Mouse (Mus musculus): ENCODE results near the gene Dclk3. TPM values are rescaled to one million over a fixed set of nuclear protein-coding genes. Genes with fewer than 3 reads are reported as not detected.

Dclk3 gene
- not detected in 2 replicates for total RNA-seq (2014; fragmentation: Nextera tagmentation)
- total RNA-seq (2017): 0.05 TPM in 1 of 2 replicates, not detected in the other
- not detected in 2 replicates for polyA plus RNA-seq (2012)

DNA sequence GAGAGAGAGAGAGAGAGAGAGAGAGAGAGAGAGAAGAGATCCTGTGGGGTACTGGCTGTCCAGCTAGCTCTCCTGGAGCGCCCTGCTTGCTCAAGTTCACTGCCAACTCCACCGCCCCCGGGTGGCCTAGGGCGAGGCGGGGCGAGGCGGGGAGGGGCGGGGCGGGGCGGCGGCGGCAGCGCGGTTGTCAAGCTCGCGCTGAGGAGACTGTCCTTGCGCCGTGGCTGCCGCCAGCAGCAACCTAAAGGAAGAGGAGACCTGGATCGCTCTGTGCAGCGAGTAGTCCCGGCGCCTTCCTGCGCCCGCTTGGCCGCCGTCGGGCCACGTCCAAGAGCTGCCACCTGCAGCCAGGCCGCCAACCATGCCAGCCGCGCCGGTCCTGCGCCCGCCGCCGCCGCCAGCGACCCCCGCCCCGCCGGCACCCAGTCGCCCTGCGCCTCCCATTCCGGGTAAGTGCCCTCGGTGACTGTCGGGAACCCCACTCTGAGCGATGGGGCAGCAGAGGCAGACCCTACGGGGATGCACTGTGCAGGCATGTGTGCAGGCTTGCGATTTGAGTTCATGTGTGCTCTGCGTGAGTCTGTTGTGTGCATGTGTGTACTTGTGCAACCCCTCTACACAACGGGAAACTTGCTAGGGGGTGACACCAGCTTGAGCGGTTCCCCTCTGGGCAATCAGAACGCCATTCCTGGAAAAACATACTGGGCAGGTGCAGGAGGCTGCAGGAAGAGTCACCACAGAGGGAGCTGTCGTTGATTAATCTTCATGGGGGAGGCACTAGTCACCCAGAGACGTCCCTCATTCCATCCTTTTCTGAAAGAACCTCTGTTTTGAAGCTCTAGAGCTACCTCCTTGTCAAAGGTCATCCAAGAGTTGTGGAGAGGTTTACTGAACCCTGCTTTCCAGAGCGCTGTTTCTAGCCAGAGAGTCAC, at the start of gene Dclk3:
Gene Dclk3 (plus strand): TSS at position 178 of the 932 bp plus-strand sequence.
- Histone ChIP-seq H3K9me3 (replicated peaks) (peaks cover 69% of the 10 kb centered on the region), H3K4me3 (ENCODE audit: low read depth, low read length) (no peak within 1 kb of the TSS), H3K36me3 (replicated peaks) (no peaks in the 10 kb centered on the region), H3K27me3 (ENCODE audit: insufficient read depth, low read length) (no peaks in the 10 kb centered on the region), H3K4me1 (ENCODE audit: insufficient read depth, low read depth, low read length) (no peaks in the 10 kb centered on the region)
- no peak for TF ChIP-seq GATA2 (IDR thresholded peaks at IDR 0.05; ENCODE audit: borderline replicate concordance, low read depth, low read length)
- TF ChIP-seq TAL1 (conservative IDR thresholded peaks at IDR 0.05; ENCODE audit: low read depth, low read length): no peak
- no peak for TF ChIP-seq CTCF (IDR thresholded peaks at IDR 0.05; ENCODE audit: low read depth, low read length)
- TF ChIP-seq POLR2AphosphoS5 (IDR thresholded peaks at IDR 0.05; ENCODE audit: insufficient replicate concordance, low read depth, low read length): no peak
- TF ChIP-seq GATA1 (IDR thresholded peaks at IDR 0.05; ENCODE audit: borderline replicate concordance, low read length): no peak
- DNase-seq (ENCODE audit: low spot score) (no peak), ATAC-seq (ENCODE audit: extremely low read depth, insufficient number of reproducible peaks, low FRiP score, poor library complexity, severe bottlenecking) (no peak)

DNA sequence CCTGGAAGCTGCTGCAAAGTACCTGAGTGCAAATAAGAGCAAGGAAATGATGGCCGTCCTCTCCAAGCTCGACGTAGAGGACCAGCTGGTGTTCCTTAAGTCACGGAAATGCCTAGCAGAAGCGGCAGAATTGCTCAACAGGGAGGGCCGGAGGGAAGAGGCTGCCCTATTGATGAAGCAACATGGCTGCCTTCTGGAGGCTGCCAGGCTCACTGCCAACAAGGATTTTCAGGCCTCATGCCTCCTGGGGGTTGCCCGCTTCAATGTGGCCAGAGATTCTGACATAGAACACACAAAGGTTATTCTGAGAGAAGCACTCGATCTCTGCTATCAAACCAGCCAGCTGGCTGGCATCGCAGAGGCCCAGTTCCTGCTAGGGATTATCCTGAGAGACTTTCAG, 48.9 kb upstream of the Dclk3 start:
- no peaks in the 10 kb centered on the region; the same call in 1 of the 2 replicates for H3K27me3 ChIP-seq (ENCODE audit: insufficient read depth, low read length)
- no peak for TF ChIP-seq POLR2AphosphoS5 (IDR thresholded peaks at IDR 0.05; ENCODE audit: insufficient replicate concordance, low read depth, low read length)
- no peak for TF ChIP-seq GATA2 (IDR thresholded peaks at IDR 0.05; ENCODE audit: borderline replicate concordance, low read depth, low read length)
- no peak for DNase-seq (ENCODE audit: low spot score)
- no peak for ATAC-seq (ENCODE audit: extremely low read depth, insufficient number of reproducible peaks, low FRiP score, poor library complexity, severe bottlenecking)
- no peaks in the 10 kb centered on the region for H3K4me1 ChIP-seq (ENCODE audit: insufficient read depth, low read depth, low read length)
- H3K36me3 ChIP-seq (replicated peaks): no peaks in the 10 kb centered on the region
- H3K9me3 ChIP-seq (replicated peaks): peaks cover 42% of the 10 kb centered on the region
- no peak overlapping the region for H3K4me3 ChIP-seq (ENCODE audit: low read depth, low read length)

DNA sequence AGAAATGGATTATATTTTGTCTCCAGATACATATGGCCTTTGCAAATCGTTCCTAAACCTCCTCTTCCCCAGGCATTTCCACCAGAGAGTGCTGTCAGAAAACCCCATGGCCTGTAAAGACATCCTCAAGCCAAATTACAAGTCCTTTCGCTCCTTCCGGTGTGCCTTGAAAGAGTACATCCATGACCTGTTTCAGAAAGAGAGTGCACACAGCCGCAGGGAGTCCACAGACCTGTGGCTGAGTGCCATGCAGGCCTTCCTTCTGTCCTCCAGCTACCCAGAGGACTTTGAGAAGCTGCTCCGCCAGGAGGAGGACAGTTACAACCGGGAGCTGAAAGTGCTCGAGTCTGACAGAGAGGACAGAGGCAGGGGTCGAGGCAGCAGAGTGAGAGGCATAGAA, 47.8 kb upstream of the Dclk3 start:
- Histone ChIP-seq H3K9me3 (replicated peaks) (peaks cover 45% of the 10 kb centered on the region), H3K4me1 (ENCODE audit: insufficient read depth, low read depth, low read length) (no peaks in the 10 kb centered on the region), H3K4me3 (ENCODE audit: low read depth, low read length) (no peak overlapping the region), H3K36me3 (replicated peaks) (no peaks in the 10 kb centered on the region), H3K27me3 (ENCODE audit: insufficient read depth, low read length) (no peaks in the 10 kb centered on the region; the same call in 1 of the 2 replicates)
- DNase-seq (ENCODE audit: low spot score) (no peak), ATAC-seq (ENCODE audit: extremely low read depth, insufficient number of reproducible peaks, low FRiP score, poor library complexity, severe bottlenecking) (no peak)
- TF ChIP-seq GATA1 (IDR thresholded peaks at IDR 0.05; ENCODE audit: borderline replicate concordance, low read length) (no peak), CTCF (IDR thresholded peaks at IDR 0.05; ENCODE audit: low read depth, low read length) (no peak), GATA2 (IDR thresholded peaks at IDR 0.05; ENCODE audit: borderline replicate concordance, low read depth, low read length) (no peak), TAL1 (conservative IDR thresholded peaks at IDR 0.05; ENCODE audit: low read depth, low read length) (no peak), POLR2AphosphoS5 (IDR thresholded peaks at IDR 0.05; ENCODE audit: insufficient replicate concordance, low read depth, low read length) (no peak)

DNA sequence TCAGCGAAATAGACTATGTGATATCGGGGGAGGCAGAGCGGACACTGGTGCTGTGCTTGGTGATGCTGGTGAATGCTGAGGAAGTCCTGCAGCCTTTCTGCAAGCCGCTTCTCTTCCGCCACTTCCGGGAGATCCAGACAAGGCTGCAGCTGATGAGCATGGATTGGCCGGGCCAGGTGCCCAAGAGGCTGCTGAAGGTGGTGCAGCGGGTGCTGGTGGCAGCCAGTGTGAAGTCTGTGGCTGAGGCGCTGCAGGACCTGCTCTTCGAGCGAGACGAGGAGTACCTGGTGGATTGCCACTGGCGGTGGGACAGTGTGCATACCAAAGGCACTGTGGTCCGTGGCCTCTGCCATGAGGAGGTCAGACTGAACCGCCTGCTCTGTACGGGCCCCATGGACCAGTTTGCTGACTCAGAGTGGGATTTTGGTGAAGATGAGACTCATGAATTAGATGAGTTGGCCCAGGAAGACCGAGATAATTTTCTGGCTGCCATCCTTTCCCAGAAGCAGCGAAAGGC, 46.9 kb upstream of the Dclk3 start:
- no peak for TF ChIP-seq GATA2 (IDR thresholded peaks at IDR 0.05; ENCODE audit: borderline replicate concordance, low read depth, low read length)
- TF ChIP-seq TAL1 (conservative IDR thresholded peaks at IDR 0.05; ENCODE audit: low read depth, low read length): no peak
- no peak for TF ChIP-seq CTCF (IDR thresholded peaks at IDR 0.05; ENCODE audit: low read depth, low read length)
- no peak for TF ChIP-seq GATA1 (IDR thresholded peaks at IDR 0.05; ENCODE audit: borderline replicate concordance, low read length)
- TF ChIP-seq POLR2AphosphoS5 (IDR thresholded peaks at IDR 0.05; ENCODE audit: insufficient replicate concordance, low read depth, low read length): no peak
- ATAC-seq (ENCODE audit: extremely low read depth, insufficient number of reproducible peaks, low FRiP score, poor library complexity, severe bottlenecking): no peak

DNA sequence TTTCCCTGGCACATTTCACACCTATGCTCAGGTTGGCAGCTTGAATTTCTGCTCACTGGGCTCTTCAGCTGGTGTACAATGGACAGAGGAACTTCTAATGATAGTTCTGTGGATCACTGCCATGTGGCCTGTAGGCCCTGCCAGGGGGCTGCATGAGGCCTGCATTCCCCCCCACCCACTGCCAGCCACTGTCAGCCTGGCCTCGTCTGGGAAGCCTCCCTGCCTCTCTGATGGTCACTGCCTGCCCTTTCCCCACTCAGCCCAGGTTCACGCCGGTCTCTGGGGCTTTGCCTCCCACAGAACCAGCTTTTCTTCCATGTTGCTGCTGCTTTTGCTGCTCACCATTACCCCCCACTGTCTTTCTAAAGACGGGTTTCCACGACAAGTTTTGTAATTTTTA, 43.6 kb upstream of the Dclk3 start:
- H3K27me3 ChIP-seq (ENCODE audit: insufficient read depth, low read length): no peaks in the 10 kb centered on the region; the same call in 1 of the 2 replicates
- no peak overlapping the region for H3K4me3 ChIP-seq (ENCODE audit: low read depth, low read length)
- peaks cover 63% of the 10 kb centered on the region for H3K9me3 ChIP-seq (replicated peaks)
- ATAC-seq (ENCODE audit: extremely low read depth, insufficient number of reproducible peaks, low FRiP score, poor library complexity, severe bottlenecking) (no peak), DNase-seq (ENCODE audit: low spot score) (no peak)
- TF ChIP-seq CTCF (IDR thresholded peaks at IDR 0.05; ENCODE audit: low read depth, low read length) (no peak), GATA1 (IDR thresholded peaks at IDR 0.05; ENCODE audit: borderline replicate concordance, low read length) (no peak), POLR2AphosphoS5 (IDR thresholded peaks at IDR 0.05; ENCODE audit: insufficient replicate concordance, low read depth, low read length) (no peak), TAL1 (conservative IDR thresholded peaks at IDR 0.05; ENCODE audit: low read depth, low read length) (no peak), GATA2 (IDR thresholded peaks at IDR 0.05; ENCODE audit: borderline replicate concordance, low read depth, low read length) (no peak)
- H3K36me3 ChIP-seq (replicated peaks): no peaks in the 10 kb centered on the region
- H3K4me1 ChIP-seq (ENCODE audit: insufficient read depth, low read depth, low read length): no peaks in the 10 kb centered on the region

More for the DNA sequence above, 46.9 kb upstream of the Dclk3 start:
- H3K36me3 ChIP-seq (replicated peaks): no peaks in the 10 kb centered on the region
- no peak for DNase-seq (ENCODE audit: low spot score)
- no peaks in the 10 kb centered on the region for H3K4me1 ChIP-seq (ENCODE audit: insufficient read depth, low read depth, low read length)
- H3K4me3 ChIP-seq (ENCODE audit: low read depth, low read length): no peak overlapping the region
- no peaks in the 10 kb centered on the region; the same call in 1 of the 2 replicates for H3K27me3 ChIP-seq (ENCODE audit: insufficient read depth, low read length)
- H3K9me3 ChIP-seq (replicated peaks): peaks cover 55% of the 10 kb centered on the region

DNA sequence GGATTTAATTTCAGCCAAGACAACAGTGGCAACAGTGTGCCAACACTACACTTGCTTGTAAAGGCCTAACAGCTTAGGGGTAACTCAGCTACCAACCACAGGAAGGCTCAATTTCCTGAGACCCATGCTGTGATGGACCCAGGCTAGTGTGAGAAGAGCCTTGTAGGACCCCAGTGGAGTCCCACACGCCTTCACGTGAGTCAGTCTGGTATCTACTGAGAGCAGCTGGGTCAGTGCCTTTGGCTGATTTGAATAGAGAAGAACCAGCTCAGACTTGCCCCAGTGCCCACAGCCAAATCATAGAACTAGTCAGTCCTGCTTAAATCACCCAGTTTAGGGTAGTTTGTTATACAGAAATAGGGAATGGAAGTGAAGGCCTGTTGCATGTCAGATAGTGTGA, 40.8 kb upstream of the Dclk3 start:
- Histone ChIP-seq H3K27me3 (ENCODE audit: insufficient read depth, low read length) (no peaks in the 10 kb centered on the region), H3K9me3 (replicated peaks) (peaks cover 47% of the 10 kb centered on the region), H3K4me1 (ENCODE audit: insufficient read depth, low read depth, low read length) (no peaks in the 10 kb centered on the region), H3K36me3 (replicated peaks) (no peaks in the 10 kb centered on the region), H3K4me3 (ENCODE audit: low read depth, low read length) (no peak overlapping the region)
- no peak for ATAC-seq (ENCODE audit: extremely low read depth, insufficient number of reproducible peaks, low FRiP score, poor library complexity, severe bottlenecking)
- TF ChIP-seq TAL1 (conservative IDR thresholded peaks at IDR 0.05; ENCODE audit: low read depth, low read length) (no peak), POLR2AphosphoS5 (IDR thresholded peaks at IDR 0.05; ENCODE audit: insufficient replicate concordance, low read depth, low read length) (no peak), GATA2 (IDR thresholded peaks at IDR 0.05; ENCODE audit: borderline replicate concordance, low read depth, low read length) (no peak), GATA1 (IDR thresholded peaks at IDR 0.05; ENCODE audit: borderline replicate concordance, low read length) (no peak), CTCF (IDR thresholded peaks at IDR 0.05; ENCODE audit: low read depth, low read length) (no peak)
- no peak for DNase-seq (ENCODE audit: low spot score)

Data from G1E (cell line).